Mouse (Mus musculus) kidney, postnatal 25 days (tissue): ENCODE measurements around the gene Cacna1a.

Experiments used
- DNase-seq, 2 experiments: peaks; one replicate each; pipeline ENCODE4 v3.0.0; 2021; ENCODE audit warnings: mixed read lengths in 2 of 2

The Cacna1a gene

DNA sequence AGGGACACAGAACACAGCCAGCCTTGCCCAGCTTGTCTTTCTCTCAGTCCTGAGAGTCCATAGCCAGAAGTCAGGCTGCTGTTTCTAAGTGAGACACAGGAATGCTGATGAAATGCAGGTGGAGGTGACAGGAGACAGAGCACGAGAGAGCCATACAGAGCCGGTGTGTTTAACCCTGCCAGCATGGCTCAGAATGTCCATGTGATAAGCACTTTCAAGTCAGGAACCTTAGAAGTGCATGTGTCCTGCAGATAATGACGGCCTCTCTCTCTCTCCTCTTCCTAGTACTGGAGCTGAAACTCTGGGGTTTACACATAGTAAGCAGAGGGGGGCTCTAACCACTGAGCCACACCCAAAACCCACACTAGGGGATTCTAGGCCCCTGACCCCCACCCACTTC is 157.3 kb downstream of the Cacna1a start:
- no peak for DNase-seq

GRCm38 (mm10) chr8:84552457-84552856 is 164.2 kb downstream of the Cacna1a start:
- no peak for DNase-seq

DNA sequence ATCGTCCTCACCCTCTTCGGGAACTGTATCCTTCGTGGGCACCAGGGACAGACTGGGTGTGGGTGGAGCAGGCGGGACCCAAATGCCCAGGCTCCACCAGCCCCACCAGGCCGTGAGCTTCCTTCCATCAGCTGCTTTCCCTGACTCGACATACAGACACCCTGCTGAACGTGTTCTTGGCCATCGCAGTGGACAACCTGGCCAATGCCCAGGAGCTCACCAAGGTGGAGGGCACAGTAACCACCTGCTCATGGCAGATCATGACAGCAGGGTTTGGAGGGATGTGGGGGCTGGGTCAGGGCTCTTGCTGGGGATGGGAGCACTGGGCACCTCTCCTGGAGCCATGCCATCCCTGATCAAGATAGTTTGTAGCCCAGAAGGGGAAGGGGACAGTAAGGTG is 164.9 kb downstream of the Cacna1a start:
- no peak for DNase-seq

- DNase-seq, result no peak
Observed at GRCm38 (mm10) chr8:84553617-84554016, 165.4 kb downstream of the Cacna1a start.

- DNase-seq, result peak; percentile 68 to 70
Observed at GRCm38 (mm10) chr8:84554301-84555027, 166.2 kb downstream of the Cacna1a start.

- no peak for DNase-seq
Observed at GRCm38 (mm10) chr8:84555269-84555668, 167.0 kb downstream of the Cacna1a start.

- no peak for DNase-seq
Observed at GRCm38 (mm10) chr8:84557936-84558335, 169.7 kb downstream of the Cacna1a start.

DNA sequence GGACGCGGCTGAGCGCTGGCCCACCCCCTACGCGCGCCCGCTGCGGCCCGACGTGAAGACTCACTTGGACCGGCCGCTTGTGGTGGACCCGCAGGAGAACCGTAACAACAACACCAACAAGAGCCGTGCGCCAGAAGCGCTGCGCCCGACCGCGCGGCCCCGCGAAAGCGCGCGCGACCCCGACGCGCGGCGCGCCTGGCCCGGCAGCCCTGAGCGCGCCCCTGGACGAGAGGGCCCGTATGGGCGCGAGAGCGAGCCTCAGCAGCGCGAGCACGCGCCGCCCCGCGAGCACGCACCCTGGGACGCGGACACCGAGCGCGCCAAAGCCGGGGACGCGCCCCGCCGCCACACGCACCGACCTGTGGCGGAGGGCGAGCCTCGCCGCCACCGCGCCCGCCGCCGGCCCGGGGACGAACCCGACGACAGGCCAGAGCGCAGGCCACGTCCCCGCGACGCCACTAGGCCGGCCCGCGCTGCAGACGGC is 170.9 kb downstream of the Cacna1a start:
- no peak for DNase-seq

GRCm38 (mm10) chr8:84561698-84562097 is 173.5 kb downstream of the Cacna1a start:
- no peak for DNase-seq

- DNase-seq, result no peak
Observed at GRCm38 (mm10) chr8:84564042-84564441, 175.8 kb downstream of the Cacna1a start.

DNA sequence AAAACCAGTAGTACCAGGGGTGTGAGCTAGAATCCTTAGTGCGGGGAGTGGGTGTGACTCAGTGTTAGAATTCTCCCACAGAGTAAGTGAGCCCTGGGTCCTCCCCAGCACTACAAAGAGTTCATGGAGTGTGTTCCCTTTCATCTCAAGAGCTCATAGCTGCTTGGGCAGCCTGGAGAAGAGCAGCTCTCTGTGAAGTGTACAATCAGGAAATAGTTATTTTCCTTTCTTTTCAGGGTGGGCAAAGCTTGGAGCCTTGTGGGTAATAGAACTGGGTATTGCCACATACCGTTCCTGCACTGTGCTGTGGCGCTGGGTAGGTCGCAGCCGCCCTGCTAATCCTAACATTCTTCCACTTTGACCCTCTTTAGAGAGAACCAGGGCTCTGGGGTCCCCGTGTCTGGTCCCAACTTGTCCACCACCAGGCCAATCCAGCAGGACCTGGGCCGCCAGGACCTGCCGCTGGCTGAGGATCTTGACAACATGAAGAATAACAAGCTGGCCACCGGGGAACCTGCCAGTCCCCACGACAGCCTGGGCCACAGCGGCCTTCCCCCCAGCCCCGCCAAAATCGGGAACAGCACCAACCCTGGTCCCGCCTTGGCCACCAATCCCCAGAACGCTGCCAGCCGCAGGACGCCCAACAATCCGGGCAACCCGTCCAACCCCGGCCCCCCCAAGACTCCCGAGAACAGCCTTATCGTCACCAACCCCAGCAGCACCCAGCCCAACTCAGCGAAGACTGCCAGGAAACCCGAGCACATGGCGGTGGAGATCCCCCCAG is 177.5 kb downstream of the Cacna1a start:
- no peak for DNase-seq

- DNase-seq, result no peak
Observed at GRCm38 (mm10) chr8:84566816-84567413, 178.7 kb downstream of the Cacna1a start.

DNA sequence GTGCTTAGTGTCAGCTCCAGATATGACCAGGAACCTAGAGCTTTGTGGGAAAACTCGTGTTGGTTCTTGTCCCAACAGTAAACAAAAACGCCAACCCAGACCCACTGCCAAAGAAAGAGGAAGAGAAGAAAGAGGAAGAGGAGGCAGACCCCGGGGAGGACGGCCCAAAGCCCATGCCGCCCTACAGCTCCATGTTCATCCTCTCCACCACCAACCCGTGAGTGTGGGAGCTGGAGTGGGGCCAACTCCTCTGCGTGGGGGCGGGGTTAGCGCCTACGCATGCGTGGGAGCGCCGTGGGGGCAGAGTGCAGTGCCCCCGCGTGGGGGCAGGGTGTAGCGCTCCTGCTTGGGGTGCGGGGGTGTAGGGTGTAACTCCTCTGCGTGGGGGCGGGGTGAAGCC is 179.3 kb downstream of the Cacna1a start:
- peak; percentile 18 to 42 for DNase-seq

DNA sequence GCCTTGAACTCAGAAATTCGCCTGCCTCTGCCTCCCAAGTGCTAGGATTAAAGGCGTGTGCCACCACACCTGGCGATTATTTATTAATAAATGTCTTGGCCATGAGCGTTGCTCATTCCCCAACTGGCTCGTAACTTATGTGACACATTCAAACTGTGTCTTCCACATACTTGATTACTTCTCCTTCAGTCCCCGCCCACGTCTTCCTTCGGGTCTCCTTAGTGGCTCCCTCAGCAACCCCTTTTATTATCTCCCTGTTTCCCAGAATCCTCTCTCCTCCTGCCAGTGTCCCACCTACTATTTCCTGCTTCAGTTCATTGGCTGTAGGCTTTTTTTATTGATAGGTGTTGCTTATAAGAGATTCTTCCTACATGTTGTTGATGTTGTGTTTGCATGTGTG is 180.5 kb downstream of the Cacna1a start:
- DNase-seq, result no peak

DNA sequence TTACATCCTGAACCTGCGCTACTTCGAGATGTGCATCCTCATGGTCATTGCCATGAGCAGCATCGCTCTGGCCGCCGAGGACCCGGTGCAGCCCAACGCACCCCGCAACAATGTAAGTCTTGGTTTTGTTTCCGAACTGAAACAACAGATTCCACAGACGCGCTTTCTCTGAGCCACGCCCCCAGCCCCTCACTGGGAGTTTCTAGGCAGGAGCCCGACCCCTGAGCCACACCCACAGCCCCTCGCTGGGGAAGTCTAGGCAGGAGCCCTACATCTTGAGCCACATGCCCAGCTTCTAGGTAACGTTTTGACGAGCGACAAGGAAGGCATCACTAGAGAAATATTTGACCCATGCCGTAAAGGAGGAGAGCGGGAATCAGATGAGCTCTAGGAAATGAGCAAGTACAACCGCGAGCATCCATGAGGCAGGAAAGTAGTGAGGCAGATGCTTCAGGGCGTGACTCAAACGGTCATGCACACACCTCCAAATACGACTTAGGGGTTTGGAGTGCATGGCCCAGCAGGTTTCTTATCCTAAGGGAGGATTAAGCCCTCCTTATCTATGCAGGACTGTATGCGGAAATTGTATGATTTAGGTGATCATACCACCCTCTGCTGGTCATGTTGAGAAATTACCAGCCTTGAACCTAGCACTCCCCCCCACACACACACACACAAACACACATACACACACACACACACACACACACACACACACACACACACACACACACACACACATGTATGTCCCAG is 181.9 kb downstream of the Cacna1a start:
- no peak for DNase-seq

- no peak for DNase-seq
Observed at GRCm38 (mm10) chr8:84577432-84577831, 189.2 kb downstream of the Cacna1a start.

DNA sequence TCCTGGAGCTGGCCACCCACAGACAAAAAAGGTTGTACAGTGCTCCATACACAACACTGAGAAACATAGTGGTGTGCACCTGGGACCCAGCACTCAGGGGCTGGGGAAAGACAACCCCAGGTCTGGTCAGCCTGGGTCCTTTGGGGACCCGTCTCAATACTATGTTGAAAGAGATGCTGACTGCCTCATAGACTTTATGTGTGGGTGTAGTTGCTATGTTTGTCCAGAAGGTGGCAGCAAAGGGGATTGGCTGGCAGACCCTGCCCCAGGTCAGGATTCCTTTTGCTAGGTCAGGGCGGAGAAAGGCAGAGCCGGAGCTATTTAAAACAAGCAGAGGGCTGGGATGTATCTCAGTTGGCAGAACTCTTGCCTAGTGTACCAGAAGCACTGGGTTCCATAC is 191.4 kb downstream of the Cacna1a start:
- peak in 1 of 2 experiments; percentile 55 for DNase-seq

DNA sequence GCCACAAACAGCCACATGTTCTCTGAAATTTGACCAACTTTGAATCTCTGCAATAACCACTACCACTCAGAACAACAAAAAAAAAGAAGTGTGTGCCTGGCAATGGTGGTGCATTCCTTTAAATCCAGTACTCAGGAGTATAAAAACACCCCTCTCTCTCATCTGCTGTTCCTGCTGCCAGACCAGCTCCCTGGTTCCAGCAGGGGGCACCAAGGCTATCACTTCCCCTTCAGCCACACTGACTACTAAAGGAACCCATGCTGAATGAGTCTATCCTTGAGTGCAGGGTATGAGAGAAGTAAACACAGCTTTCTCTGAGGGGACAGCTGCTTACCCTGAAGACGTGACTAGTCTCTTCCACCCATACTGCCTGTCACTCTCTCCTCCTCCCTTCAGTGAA is 197.1 kb downstream of the Cacna1a start:
- no peak for DNase-seq

GRCm38 (mm10) chr8:84586221-84586620 is 198.0 kb downstream of the Cacna1a start:
- DNase-seq, result no peak

GRCm38 (mm10) chr8:84588498-84588897 is 200.3 kb downstream of the Cacna1a start:
- DNase-seq, result no peak

DNA sequence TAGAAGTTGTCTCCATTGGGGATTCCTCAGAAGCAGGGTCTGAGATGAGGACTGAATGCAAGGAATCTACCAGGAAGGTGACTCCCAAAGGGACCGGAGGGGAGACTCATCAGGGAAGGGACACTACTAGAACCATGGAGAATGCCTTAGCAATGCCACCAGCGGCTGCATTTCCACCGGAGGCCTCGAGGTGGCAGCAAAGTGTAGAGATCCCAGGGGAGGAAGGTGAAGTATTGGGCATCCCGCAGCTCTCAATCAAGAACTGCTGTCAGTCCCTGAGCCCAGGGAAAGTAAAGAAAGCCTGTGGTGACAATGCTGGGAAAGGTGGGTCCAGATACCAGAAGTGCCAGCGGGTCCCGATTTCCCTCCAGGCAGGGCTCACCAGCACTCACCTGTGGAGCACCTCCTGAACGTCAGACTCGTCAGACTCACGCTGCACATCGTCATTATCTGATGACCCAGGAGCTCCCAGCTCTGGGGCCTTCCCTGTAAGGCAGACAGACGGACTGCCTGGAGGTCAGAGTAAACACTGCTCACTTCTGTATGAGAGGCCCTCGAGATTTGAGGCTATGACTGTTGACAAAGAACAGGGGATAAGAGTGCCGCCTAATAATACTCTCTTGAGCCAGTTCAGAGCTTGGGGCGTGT is 203.9 kb downstream of the Cacna1a start:
- DNase-seq, result peak; percentile 75 to 83

DNA sequence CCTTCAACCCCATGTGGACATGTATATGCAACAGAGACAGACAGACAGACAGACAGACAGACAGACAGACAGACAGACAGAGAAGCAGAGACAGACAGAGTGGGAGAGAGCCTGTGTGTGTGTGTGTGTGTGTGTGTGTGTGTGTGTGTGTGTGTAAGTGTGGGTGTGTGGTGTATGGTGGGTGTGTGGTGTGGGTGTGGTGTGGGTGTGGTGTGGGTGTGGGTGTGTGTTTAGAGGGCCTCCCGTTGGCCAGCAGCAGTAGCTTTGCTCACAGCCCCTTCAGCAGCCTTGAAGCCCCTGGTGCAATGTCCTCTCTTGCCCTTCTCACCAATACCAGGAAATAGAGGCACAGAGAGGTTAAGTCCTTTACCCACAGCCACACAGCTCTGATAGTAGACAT is 204.9 kb downstream of the Cacna1a start:
- DNase-seq, result no peak
